ENCODE assay signal across 7 mouse cellular contexts in genomic region chr3:89437269-89437668, GRCm38 (mm10). TPM values are rescaled to one million over a fixed set of nuclear protein-coding genes. Genes with fewer than 3 reads are reported as not detected.
DNase-seq lines count a peak whose midpoint lies in the region; ATAC-seq and TF ChIP-seq lines count a peak whose summit lies in the region.

No protein-coding gene starts in this region.

- ATAC-seq in hindbrain, embryonic 16.5 days: no peak
- ATAC-seq in lung, embryonic 14.5 days (ENCODE audit: insufficient read depth): peak; percentile 13; the same call in 1 of the 2 replicates

- peak; percentile 57 for DNase-seq in 3T3-L1 (ENCODE audit: low read depth, low spot score)
- DNase-seq in A20 (ENCODE audit: low read depth, low spot score): peak; percentile 65
- DNase-seq in embryo, embryonic 9.5 days (ENCODE audit: extremely low spot score): peak; percentile 43
- DNase-seq in lung, embryonic 14.5 days: peak; percentile 32
- no peak for DNase-seq in ovary, postnatal 10 days (ENCODE audit: low spot score)

- H3K9me3 ChIP-seq in hindbrain, embryonic 16.5 days (ENCODE audit: control insufficient read depth, low read length): no peaks in the 10 kb centered on the region
- no peaks in the 10 kb centered on the region for H3K9me3 ChIP-seq in lung, embryonic 14.5 days (ENCODE audit: low read depth, low read length)

- peaks cover 12% of the 10 kb centered on the region for H3K36me3 ChIP-seq in hindbrain, embryonic 16.5 days (ENCODE audit: control insufficient read depth, insufficient read depth, low read length)
- H3K36me3 ChIP-seq in lung, embryonic 14.5 days (ENCODE audit: insufficient read depth): peaks cover 26% of the 10 kb centered on the region

- WGBS in hindbrain, embryonic 16.5 days: 25% methylated on average over 5 of the region's 5 CpGs
- 34% methylated on average over 5 of the region's 5 CpGs for WGBS in lung, embryonic 14.5 days
- WGBS in olfactory bulb, adult 2 months: 13% methylated on average over 5 of the region's 5 CpGs

- H3K9ac ChIP-seq in hindbrain, embryonic 16.5 days (ENCODE audit: low read depth, low read length): no peak overlapping the region
- peak overlapping the region; percentile 53 for H3K9ac ChIP-seq in lung, embryonic 14.5 days

- no peak overlapping the region for H3K27ac ChIP-seq in hindbrain, embryonic 16.5 days (ENCODE audit: low read depth, low read length)
- peak overlapping the region; percentile 65 for H3K27ac ChIP-seq in lung, embryonic 14.5 days (ENCODE audit: low read depth)
- peak overlapping the region; percentile 59 for H3K27ac ChIP-seq in olfactory bulb, adult 2 months (ENCODE audit: insufficient read depth, low read depth, low read length)

- TF ChIP-seq CTCF in lung, embryonic 14.5 days (IDR thresholded peaks at IDR 0.05; ENCODE audit: low read depth): no peak
- no peak for TF ChIP-seq CTCF in olfactory bulb, adult 2 months (IDR thresholded peaks at IDR 0.05; ENCODE audit: insufficient read depth, low read depth, low read length)

- TF ChIP-seq POLR2A in olfactory bulb, adult 2 months (IDR thresholded peaks at IDR 0.05; ENCODE audit: insufficient read depth, low read depth, low read length): no peak

- no peaks in the 10 kb centered on the region; the same call in 1 of the 2 replicates for H3K4me1 ChIP-seq in hindbrain, embryonic 16.5 days (ENCODE audit: control insufficient read depth, insufficient read depth, low read depth, low read length)
- H3K4me1 ChIP-seq in lung, embryonic 14.5 days (ENCODE audit: insufficient read depth): peaks cover 6% of the 10 kb centered on the region; the same call in 1 of the 2 replicates
- peaks cover 24% of the 10 kb centered on the region for H3K4me1 ChIP-seq in olfactory bulb, adult 2 months (ENCODE audit: control insufficient read depth, insufficient read depth, low read length)

- H3K4me3 ChIP-seq in hindbrain, embryonic 16.5 days (ENCODE audit: low read length): peak overlapping the region; percentile 39
- peak overlapping the region; percentile 46 for H3K4me3 ChIP-seq in lung, embryonic 14.5 days (ENCODE audit: low read depth, low read length)
- peak overlapping the region; percentile 13; the same call in 1 of the 2 replicates for H3K4me3 ChIP-seq in olfactory bulb, adult 2 months (ENCODE audit: insufficient read depth, low read depth, low read length)

- H3K4me2 ChIP-seq in hindbrain, embryonic 16.5 days (ENCODE audit: low read length): peak overlapping the region; percentile 50
- H3K4me2 ChIP-seq in lung, embryonic 14.5 days: peak overlapping the region; percentile 73

- no peaks in the 10 kb centered on the region for H3K27me3 ChIP-seq in hindbrain, embryonic 16.5 days (replicated peaks; ENCODE audit: control insufficient read depth, insufficient read depth, low read length)
- H3K27me3 ChIP-seq in lung, embryonic 14.5 days (ENCODE audit: insufficient read depth, low read length): no peaks in the 10 kb centered on the region

RNA-seq across cellular contexts. Expression of gene Pbxip1, which starts 0.8 kb away (rescaled TPM):
- polyA plus RNA-seq in hindbrain, embryonic 16.5 days (2015; fragmentation: Nextera tagmentation; extraction: Ambion mirVana): 25.0 and 26.4 TPM in 2 replicates
- polyA plus RNA-seq in lung, embryonic 14.5 days (2014; fragmentation: Nextera tagmentation; extraction: Ambion mirVana): 13.6 and 14.7 TPM in 2 replicates
- polyA plus RNA-seq in olfactory bulb, adult 2 months (2012; ENCODE audit: insufficient read depth, insufficient read length, low replicate concordance, missing spikeins): not detected in 2 replicates

RNA-seq across cellular contexts. Expression of gene Pygo2, which starts 7.3 kb away (rescaled TPM):
- 34.1 and 45.6 TPM in 2 replicates for polyA plus RNA-seq in hindbrain, embryonic 16.5 days (2015; fragmentation: Nextera tagmentation; extraction: Ambion mirVana)
- polyA plus RNA-seq in lung, embryonic 14.5 days (2014; fragmentation: Nextera tagmentation; extraction: Ambion mirVana): 54.0 and 56.8 TPM in 2 replicates
- not detected in 2 replicates for polyA plus RNA-seq in olfactory bulb, adult 2 months (2012; ENCODE audit: insufficient read depth, insufficient read length, low replicate concordance, missing spikeins)

RNA-seq across cellular contexts. Expression of gene Pmvk, which starts 17.1 kb away (rescaled TPM):
- 137 and 156 TPM in 2 replicates for polyA plus RNA-seq in hindbrain, embryonic 16.5 days (2015; fragmentation: Nextera tagmentation; extraction: Ambion mirVana)
- 46.2 and 48.0 TPM in 2 replicates for polyA plus RNA-seq in lung, embryonic 14.5 days (2014; fragmentation: Nextera tagmentation; extraction: Ambion mirVana)
- polyA plus RNA-seq in olfactory bulb, adult 2 months (2012; ENCODE audit: insufficient read depth, insufficient read length, low replicate concordance, missing spikeins): not detected in 2 replicates

RNA-seq across cellular contexts. Expression of gene Shc1, which starts 19.0 kb away (rescaled TPM):
- polyA plus RNA-seq in hindbrain, embryonic 16.5 days (2015; fragmentation: Nextera tagmentation; extraction: Ambion mirVana): 16.9 and 23.8 TPM in 2 replicates
- 69.5 and 75.2 TPM in 2 replicates for polyA plus RNA-seq in lung, embryonic 14.5 days (2014; fragmentation: Nextera tagmentation; extraction: Ambion mirVana)
- not detected in 2 replicates for polyA plus RNA-seq in olfactory bulb, adult 2 months (2012; ENCODE audit: insufficient read depth, insufficient read length, low replicate concordance, missing spikeins)

RNA-seq across cellular contexts. Expression of gene Cks1b, which starts 19.1 kb away (rescaled TPM):
- polyA plus RNA-seq in hindbrain, embryonic 16.5 days (2015; fragmentation: Nextera tagmentation; extraction: Ambion mirVana): 87.9 and 91.5 TPM in 2 replicates
- polyA plus RNA-seq in lung, embryonic 14.5 days (2014; fragmentation: Nextera tagmentation; extraction: Ambion mirVana): 655 and 692 TPM in 2 replicates
- not detected in 2 replicates for polyA plus RNA-seq in olfactory bulb, adult 2 months (2012; ENCODE audit: insufficient read depth, insufficient read length, low replicate concordance, missing spikeins)

Comparison
In these comparisons a context has a peak if more than half of its experiments do, and no peak if none do; other contexts are left out.
1. RNA of gene Pygo2, which starts 7.3 kb away (polyA plus RNA-seq): 54.0 to 56.8 TPM in lung, embryonic 14.5 days and 34.1 to 45.6 TPM in hindbrain, embryonic 16.5 days; not detected in olfactory bulb, adult 2 months; every median in the first group is over 10 times any median in the second.
2. RNA of gene Pmvk, which starts 17.1 kb away (polyA plus RNA-seq): 137 to 156 TPM in hindbrain, embryonic 16.5 days and 46.2 to 48.0 TPM in lung, embryonic 14.5 days; not detected in olfactory bulb, adult 2 months; every median in the first group is over 10 times any median in the second.
3. Peak in every context shown above with its lines, with median percentiles within 50 percentile points of each other: H3K4me3 ChIP-seq.